Mouse (Mus musculus) retina, adult 2 months (tissue): Measurements from ENCODE around the gene Gm29776.

Source experiments
- DNase-seq: peaks from one replicate; pipeline ENCODE4 v3.0.0-alpha.2; 2012; ENCODE audit warnings: low read depth, low spot score

Gene Gm29776

GRCm38 (mm10) chr14:54698733-54699132 is at the start of gene Gm29776:
TSS of gene Gm29776 (minus strand) at chr14:54698833.
- DNase-seq = no peak

DNA sequence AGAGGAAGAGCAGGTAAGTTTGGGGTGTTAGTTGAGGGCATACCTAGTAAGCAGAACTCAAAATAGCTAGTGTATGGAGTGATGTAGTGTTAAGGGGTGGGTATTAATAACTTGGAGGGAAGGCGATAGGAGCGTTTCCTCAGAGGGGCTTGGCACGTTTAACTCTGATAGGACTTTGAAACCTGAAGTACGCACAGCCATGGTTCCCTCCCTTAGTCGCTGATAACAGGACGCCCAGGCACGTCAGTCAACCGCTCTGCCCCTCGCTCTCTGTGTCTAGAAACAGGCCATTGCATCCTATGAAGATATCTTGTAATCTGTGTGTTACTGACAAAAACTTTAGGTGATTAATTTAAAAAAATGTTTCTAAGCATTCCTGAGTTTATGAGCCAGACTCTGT is 47.4 kb upstream of the Gm29776 start:
- no peak for DNase-seq

DNA sequence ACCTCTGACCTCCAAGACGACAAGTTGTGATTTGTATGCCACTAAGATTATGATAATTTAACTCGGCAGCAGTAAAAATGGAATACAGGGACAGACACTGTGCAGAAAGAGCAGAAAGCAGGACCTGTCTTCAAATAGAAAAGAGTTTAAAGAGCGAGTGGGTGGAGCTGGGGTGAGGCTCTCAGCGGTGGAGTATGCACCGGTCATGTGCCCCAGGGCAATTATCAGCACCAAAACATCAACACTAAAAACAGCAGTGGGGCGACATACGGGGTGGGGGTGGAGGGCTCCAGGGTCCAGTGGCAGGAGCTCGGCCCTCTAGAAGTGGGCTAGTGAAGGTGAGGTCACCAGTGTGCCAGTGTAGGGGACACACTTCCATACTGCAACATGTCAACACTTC is 45.8 kb upstream of the Gm29776 start:
- DNase-seq = no peak

- DNase-seq = no peak
Observed at GRCm38 (mm10) chr14:54742375-54742774, 43.7 kb upstream of the Gm29776 start.

- no peak for DNase-seq
Observed at GRCm38 (mm10) chr14:54741721-54742120, 43.1 kb upstream of the Gm29776 start.

DNA sequence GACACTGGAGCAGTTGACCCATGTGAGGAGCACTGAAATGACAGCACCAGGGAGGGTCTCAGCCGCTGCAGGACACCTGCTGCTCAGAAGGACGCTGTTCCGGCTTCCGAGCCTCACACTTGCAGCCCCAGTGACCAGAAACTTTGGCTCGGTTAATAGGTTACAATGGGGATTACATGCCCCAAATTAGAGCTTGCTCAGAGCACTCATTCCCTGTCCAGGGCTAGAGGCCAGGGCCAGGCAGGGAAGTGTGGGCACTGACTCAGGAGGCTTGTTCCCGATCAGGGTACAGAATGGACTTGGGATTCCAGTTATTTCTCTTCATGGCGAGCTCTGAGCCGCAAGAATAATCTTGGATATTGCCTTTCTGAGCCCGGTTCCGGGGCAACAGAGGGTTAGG is 39.0 kb upstream of the Gm29776 start:
- no peak for DNase-seq

- DNase-seq = no peak
Observed at GRCm38 (mm10) chr14:54736555-54737552, 38.2 kb upstream of the Gm29776 start.

DNA sequence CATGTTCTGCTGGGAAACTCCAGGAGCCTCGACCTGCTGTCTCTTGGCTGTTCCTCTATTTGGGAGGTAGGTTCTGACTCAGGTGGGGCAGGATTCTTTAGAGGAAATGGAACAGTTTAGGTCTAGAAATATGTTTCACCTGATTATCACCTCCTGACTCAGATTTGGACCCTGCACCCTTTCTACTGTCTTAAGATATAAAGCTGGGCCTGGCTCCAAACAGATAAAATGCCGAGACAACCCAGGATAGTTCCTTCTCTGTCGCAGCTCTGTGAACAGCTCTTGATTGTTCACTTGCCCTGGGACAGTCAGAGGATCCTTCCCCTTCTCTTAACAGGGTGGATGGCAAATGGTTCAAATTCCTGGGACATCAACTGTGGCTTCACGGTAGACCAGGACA is 36.6 kb upstream of the Gm29776 start:
- DNase-seq = no peak

GRCm38 (mm10) chr14:54734004-54734403 is 35.4 kb upstream of the Gm29776 start:
- DNase-seq = no peak

DNA sequence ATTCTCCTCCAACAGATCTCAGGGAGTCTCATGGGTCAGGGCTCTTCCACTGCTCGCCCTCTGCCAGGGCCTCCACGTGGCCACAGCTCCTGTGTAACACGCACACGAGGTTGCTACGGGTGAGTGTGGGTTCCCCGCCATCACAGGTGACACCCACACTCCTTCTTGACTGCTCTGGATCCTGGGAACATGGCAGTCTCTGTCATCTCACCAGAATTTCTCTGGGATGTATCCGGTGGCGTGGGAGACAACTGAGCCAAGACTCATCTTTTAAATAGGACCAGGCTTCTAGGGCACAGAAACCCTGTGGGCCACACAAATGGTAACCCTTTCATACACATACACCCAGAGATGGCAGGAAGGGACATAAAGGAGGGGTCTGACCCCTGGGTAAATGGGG is 33.6 kb upstream of the Gm29776 start:
- no peak for DNase-seq

DNA sequence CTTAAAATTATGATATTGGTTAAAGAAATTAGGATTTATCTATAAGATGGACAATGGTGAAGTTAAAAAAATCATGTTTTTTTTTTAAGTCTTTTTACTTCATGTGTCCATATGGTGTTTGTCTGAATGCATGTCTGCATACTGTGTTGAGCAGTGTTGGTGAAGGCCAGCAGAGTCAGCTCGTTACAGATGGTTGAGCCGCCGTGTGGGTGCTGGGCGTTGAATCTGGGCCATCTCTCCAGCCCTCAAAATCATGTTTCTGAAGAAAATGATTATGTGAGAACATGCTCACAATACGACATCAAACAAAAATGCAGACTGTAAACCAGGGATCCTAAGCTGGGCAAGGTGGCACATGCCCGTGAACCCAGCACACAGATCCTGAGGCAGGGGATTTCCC is 31.7 kb upstream of the Gm29776 start:
- DNase-seq = no peak

GRCm38 (mm10) chr14:54728823-54729653 is 30.4 kb upstream of the Gm29776 start:
- no peak for DNase-seq

GRCm38 (mm10) chr14:54727565-54727964 is 28.9 kb upstream of the Gm29776 start:
- DNase-seq = no peak

DNA sequence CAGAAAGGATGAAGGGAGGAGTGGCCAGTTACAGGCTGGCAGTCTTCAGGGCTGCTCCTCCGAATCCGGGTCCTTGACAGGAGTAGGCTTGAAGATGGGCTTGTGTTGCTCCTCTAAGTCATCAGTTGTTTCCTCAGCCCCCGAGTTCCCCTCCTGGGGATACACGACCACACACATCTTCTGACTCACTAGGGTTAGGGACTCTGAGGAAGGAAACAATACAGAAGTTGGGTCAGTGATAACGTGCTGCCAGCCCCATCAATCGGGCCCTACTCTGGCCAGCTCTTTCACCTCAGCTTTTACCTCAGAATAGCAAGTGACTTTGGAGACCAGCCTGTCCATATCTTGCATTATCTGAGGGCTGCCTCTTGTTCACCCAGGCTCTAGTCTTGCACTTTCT is 25.4 kb upstream of the Gm29776 start:
- no peak for DNase-seq

DNA sequence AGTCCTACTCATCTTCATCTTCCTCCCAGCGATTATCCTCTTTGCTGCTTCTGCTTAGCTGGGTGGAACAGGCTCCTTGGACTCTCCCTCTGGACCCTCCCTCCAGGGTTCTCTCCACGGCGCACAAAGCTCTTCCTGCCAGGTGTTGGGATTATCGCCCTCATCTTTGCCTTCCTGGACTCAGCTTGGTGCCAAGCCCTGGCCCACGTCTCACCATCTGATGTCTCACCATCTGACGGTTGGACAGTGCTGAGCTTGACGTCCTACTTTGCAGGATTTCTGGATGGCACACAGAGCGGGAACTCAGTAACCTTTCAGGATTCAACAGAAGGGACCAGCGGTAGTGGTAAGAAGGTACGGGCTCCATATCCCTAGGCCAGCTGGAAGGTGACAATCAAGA is 23.1 kb upstream of the Gm29776 start:
- DNase-seq = no peak

GRCm38 (mm10) chr14:54720654-54721350 is 22.2 kb upstream of the Gm29776 start:
- DNase-seq = no peak

DNA sequence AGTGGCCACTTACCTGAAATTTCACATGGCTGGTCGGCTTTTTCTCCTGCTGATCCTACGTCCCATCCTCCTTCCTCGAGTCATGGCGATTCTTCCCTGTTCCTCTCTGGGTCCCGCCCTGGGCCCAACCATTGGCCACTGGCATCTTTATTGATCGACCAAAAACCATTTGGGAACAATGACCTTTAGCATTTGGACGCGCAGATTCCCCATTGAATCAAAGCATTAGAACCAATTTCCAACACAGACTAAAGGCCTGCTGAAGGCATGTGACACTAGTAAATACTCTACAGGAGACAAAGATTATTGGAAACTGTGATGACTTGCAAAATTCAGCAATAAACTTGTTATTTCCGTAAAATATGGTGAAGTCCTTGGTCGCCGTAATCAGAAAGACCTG is 21.4 kb upstream of the Gm29776 start:
- DNase-seq = no peak

DNA sequence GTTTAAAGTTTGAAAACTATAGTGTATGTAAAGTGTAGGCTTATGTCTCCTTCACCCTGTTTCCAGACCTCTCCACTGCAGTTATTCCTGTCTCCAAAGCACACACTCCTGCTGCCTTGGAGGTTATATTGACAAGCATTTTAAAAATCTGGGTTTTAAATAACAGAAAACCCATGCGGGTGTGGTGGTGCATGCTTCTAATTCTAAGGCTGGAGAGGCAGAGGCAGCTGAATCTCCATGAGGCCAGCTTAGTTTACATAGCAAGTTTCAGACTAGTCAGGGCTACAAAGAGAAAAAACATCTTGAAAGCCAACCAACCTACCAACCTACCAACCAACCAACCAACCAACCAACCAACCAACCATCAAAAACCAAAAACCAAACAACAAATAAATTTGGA is 16.8 kb upstream of the Gm29776 start:
- no peak for DNase-seq

GRCm38 (mm10) chr14:54714617-54715081 is 16.0 kb upstream of the Gm29776 start:
- DNase-seq = no peak

GRCm38 (mm10) chr14:54714121-54714520 is 15.5 kb upstream of the Gm29776 start:
- peak; percentile 65 for DNase-seq

DNA sequence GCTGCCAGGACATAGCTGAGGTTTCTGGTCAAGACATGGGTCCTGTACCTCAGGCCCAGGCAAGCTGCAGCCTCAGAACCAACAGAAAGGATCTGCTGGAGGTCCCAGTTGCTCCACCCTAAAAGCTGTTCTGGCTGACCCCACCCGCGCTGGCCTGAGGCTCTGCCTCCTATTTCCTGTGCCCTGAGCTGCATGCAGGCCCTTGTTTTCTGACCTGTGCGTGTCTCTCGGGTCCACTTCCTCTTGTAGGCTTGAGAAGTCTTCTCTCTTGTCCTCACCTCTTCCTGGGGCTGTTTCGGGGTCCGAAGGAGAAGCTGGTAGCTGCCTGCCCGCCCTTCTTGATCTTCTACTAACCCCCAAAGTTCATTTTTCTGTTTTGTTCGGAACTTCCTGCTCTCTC is 14.2 kb upstream of the Gm29776 start:
- no peak for DNase-seq

DNA sequence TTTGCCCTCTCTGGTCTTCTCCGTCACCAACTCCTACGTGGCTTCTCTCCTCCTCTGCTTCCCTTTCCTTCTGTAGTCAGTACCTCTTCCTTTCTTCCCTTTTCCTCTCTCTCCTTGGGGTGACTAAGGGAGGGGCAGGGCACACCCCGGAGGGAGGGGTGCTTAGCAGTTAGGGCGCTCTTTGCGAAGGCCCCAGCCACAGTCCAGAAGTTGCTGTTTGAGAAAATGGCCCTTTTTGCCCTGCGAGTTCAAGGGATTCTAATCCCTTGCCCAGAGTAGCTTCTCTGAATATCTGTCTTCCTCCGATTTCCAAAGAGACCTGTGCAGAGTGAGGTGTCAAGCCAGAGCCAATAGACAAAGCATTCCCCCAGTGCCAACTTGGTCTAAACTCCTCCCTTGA is 13.4 kb upstream of the Gm29776 start, which contains the start of gene Cebpe:
Cebpe (minus strand) TSS at position 101 of the 400 bp plus-strand sequence.
- no peak for DNase-seq
